Mouse (Mus musculus) left cerebral cortex, adult 2 months (tissue): Measurements from ENCODE around the gene Fam214b. TPM values are rescaled to one million over a fixed set of nuclear protein-coding genes. Genes with fewer than 3 reads are reported as not detected.

Experiments used
- DNase-seq, 2 experiments: peaks; one replicate each; pipeline ENCODE4 v3.0.0; 2021 to 2022; ENCODE audit warnings: low spot score in 2 of 2, mixed read lengths in 1 of 2; ENCODE audit errors: extremely low spot score in 1 of 2
- H3K27ac ChIP-seq: fragments of 200-600 bp; 2 replicates; pipeline ENCODE4 v1.8.1; 2022
- H3K4me3 ChIP-seq: fragments of 200-600 bp; 2 replicates; pipeline ENCODE4 v1.8.1; 2022
- CTCF ChIP-seq: fragments of 200-600 bp; IDR thresholded peaks from 2 replicates; pipeline ENCODE4 v1.8.1; 2022; ENCODE audit warnings: antibody characterized with exemption, mild to moderate bottlenecking, moderate library complexity
- intact Hi-C: fragments of 180-260 bp; cut with DNase I; formaldehyde crosslinking; loops from one replicate; pipeline ENCODE4 v1.15.1; 2025
- long read RNA-seq, 2 experiments: library from polyadenylated mRNA; stranded (forward); transcript quantifications; one replicate each; pipeline ENCODE4 v2.0.0; 2021; ENCODE audit warnings: borderline mapping rate in 2 of 2
- total RNA-seq, 2 experiments: library from RNA; stranded (reverse); gene quantifications; 2 replicates each; pipeline ENCODE4 v1.2.3; 2021

Fam214b gene
- 10 to 100 TPM; 39.0 to 39.7 TPM for total RNA-seq
- long read RNA-seq, experiment 1, transcript Fam214b-202 (9 exons, 3,107 nt), result major isoform, 11 of 35 reads
- long read RNA-seq, experiment 1, transcript Fam214b-204 (9 exons, 3,280 nt), result minor isoform, 6 of 35 reads
- long read RNA-seq, experiment 1, partial matches to known transcripts, result 6 of 35 reads
- long read RNA-seq, experiment 1, other reads (novel, unspliced or antisense), result 12 of 35 reads
- long read RNA-seq, experiment 2, transcript Fam214b-202 (9 exons, 3,107 nt), result major isoform, 6 of 33 reads
- long read RNA-seq, experiment 2, partial matches to known transcripts, result 9 of 33 reads
- long read RNA-seq, experiment 2, other reads (novel, unspliced or antisense), result 11 of 33 reads

DNA sequence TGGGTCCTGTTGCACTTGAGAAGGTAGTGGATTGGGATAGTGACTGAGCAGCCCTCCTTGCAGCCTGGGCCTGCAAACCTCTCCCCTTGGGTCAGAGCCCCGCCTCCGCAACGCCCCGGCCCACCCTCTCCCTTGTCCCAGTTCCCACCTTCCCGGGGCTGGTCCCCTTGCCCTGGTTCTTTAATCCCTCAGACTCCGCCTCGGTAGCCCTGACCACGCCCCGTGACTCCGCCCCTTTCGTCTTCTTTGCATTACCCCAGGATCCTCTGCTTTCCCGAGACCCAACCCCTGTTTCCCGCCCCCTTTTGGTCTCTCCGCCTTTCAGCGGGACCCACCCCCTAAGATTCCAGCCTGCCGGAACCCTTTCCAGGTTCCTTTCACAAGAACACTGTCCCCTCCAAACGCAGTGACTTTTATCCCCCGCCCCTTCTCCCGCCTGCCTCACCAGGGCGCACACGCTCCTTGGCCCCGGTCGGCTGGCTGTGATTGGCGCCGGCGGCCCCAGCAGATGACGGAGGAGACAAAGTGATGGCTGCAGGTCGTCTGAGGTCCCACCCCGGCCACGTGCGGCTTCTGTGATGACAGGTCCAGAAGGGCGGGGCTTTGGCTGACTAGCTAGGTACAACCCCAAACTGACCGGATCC, at the start of gene Fam214b:
Gene Fam214b, minus strand, starts transcription at position 562 of the 644 bp plus-strand sequence.
- peak within 1 kb of the TSS; percentile 82 for H3K4me3 ChIP-seq
- peak within 1 kb of the TSS; percentile 83 for H3K27ac ChIP-seq
- DNase-seq, result peak; percentile 90 to 91
- intact Hi-C loops, result loop anchor here (2.0 to 10.0 kb wide), 6 partner anchors 69 to 519 kb away; partner anchors contain the start of genes Arhgef39, Ccdc107, Creb3 and Tln1
- no peak for TF ChIP-seq CTCF

DNA sequence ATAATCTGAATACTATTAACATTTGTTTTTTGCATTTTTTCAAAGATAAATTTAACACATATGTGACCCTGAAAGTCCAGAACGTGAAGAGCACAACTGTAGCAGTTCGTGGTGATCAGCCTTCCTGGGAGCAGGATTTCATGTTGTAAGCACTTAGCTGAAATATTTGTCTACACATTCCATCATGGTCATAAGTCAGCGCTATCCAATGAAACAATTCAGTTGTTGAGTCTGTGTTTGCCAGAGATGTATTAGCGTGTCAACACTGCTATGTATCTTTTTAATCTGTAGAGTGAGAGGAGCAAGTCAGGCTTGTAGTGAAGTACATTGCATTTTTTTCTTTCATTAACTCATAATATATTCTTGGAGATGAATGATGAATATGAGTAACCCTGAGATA, 45.2 kb upstream of the Fam214b start:
- no peak overlapping the region for H3K4me3 ChIP-seq
- intact Hi-C loops, result no loop called here
- DNase-seq, result no peak
- no peak overlapping the region for H3K27ac ChIP-seq
- TF ChIP-seq CTCF, result no peak

DNA sequence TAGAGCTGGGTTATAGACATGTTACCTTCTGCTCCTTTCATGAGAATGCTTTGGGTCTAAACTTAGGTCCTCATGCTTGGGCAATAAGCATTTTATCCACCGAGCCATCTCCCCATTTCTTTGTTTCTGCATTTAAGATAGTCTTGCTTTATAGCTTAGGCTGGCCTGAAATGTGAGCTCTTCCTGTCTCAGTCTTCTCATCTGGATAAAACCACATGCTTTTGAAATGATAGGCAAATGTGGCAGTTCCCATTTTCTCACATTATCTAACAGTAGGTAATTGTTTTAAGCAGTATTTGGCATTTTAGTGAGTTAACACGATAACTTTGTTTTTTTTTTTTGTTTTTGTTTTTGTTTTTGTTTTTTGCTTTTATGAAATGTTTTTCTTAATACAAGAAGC, 43.9 kb upstream of the Fam214b start:
- Histone ChIP-seq H3K4me3 (no peak overlapping the region), H3K27ac (no peak overlapping the region)
- no peak for TF ChIP-seq CTCF
- intact Hi-C loops, result no loop called here
- DNase-seq, result no peak

DNA sequence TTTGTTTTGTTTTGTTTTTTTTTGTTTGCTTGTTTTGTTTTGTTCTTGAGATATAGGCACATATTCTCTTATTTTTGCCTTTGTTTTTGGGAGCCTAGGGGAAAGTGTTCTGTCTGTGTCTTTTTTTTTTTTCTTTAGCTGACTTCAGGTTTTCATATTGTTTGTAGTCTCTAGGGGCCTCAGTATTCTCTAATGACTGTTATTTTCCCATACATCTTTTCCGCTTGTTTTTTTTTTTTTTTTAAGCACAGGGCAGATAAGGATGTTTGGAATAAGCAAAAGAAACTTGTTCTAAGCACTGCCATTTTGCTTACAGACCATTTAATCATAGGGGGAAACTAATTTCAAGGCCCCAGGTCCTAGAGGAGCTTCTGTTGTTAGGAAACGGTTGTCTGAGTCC, 36.4 kb upstream of the Fam214b start:
- H3K27ac ChIP-seq, result no peak overlapping the region
- TF ChIP-seq CTCF, result no peak
- intact Hi-C loops, result no loop called here
- DNase-seq, result no peak
- H3K4me3 ChIP-seq, result no peak overlapping the region

DNA sequence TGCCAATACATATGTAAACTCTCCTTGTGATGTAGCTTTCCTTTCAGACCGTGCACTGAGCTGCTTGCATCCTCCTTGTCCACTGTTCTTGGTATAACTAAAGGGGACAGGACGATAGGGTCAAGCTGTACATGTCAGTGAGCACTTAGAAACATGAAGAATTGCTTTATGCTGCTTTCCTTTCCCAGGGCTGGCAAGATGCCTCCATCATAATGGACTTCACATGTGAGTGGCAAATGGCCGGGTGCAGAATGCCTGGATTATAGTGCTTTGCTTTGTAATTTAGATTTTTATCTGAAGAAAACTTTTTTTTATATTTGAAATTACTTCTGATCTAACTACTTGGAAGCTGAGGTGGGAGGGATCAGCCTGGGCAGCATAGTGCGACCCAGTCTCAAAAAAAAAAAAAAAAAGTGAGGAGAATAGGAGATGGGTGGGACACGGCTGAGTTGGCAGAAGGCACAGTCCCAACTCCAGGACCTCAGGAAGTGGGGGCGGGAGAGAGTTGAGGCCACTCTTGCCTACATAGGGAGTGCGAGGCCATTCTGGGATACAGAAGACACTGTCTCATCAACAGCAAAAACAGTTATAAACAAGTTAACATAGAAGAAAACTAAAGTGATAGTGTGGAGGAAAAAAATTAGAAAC, 32.2 kb upstream of the Fam214b start:
- no peak overlapping the region for H3K27ac ChIP-seq
- H3K4me3 ChIP-seq, result no peak overlapping the region
- no peak for DNase-seq
- no peak for TF ChIP-seq CTCF
- intact Hi-C loops, result no loop called here

DNA sequence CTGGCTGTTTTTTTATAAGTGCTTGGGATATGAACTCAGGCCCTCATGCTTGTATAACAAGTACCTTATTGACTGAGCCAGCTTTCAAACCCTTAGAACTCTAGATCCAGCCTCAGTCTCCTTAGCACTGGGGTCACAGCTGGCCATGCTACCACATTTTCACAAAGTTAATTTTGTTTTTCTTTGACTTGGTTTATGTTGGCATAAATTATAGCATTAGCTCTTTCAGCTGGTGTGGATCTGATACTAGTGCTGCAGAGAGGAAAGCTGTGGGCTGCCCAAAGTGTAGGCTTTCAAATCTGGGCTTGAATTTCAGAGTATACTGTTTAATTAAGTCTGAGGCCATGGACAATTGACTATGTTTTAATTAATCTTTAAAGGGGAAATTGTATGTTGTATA, 28.9 kb upstream of the Fam214b start:
- TF ChIP-seq CTCF, result no peak
- Histone ChIP-seq H3K4me3 (no peak overlapping the region), H3K27ac (no peak overlapping the region)
- no peak for DNase-seq
- intact Hi-C loops, result no loop called here

DNA sequence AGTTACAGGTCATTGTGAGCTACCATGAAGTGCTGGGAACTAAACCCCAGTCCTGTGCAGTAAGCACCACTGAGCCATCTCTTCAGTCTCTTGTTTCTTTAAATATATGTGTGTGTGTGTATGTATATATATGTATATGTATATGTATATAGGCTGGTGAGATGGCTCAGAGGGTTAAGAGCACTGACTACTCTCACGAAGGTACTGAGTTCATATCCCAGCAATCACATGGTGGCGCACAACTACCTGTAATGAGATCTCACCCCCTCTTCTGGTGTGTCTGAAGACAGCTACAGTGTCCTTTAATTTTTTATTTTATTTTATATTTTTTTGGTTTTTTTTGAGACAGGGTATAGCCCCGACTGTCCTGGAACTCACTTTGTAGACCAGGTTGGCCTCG, 19.5 kb upstream of the Fam214b start:
- no peak for TF ChIP-seq CTCF
- intact Hi-C loops, result no loop called here
- no peak for DNase-seq
- Histone ChIP-seq H3K27ac (no peak overlapping the region), H3K4me3 (no peak overlapping the region)

DNA sequence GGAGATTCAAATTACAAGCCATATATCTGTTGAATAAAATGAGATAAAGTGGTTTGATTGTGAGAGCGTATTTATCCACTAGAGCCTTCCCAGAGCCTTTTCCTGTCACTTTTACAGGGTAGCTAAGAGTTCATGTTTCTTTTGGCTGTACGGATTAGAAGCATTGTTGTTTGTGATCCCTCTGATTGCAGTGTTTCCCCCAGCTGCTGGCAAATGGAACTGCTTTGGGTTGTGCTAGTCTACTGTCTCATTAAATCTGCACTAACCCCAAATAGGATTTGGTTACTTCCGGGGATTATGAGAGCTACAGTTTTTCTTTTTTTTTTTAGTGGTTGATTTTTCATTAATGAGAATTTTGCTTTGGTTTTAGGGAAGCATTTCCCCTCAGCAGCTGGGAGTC, 14.3 kb upstream of the Fam214b start:
- Histone ChIP-seq H3K4me3 (no peak overlapping the region), H3K27ac (no peak overlapping the region)
- TF ChIP-seq CTCF, result no peak; the same call in none of the 2 replicates
- intact Hi-C loops, result no loop called here
- DNase-seq, result no peak

DNA sequence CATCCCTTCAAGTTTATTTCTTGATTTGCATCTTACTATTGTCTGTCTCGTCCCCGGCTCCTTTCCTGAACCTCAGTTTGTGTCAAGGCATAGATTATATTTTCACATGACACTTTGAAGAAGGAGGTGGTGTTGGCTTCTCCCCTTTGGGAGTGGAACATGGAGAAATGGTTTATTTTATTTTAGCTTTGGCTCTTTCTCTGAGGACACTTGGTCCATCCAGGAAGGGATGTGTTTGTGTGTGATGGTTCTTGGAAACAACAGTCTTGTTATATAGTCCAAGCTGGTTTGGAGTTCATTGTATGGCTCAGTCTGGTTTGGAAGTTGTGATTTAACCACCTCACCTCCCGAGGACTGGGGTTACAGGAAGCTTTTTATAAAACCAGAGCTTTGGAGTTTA, 13.7 kb upstream of the Fam214b start:
- no peak for DNase-seq
- no peak for TF ChIP-seq CTCF
- intact Hi-C loops, result no loop called here
- H3K27ac ChIP-seq, result no peak overlapping the region
- peak overlapping the region; percentile 72 for H3K4me3 ChIP-seq

DNA sequence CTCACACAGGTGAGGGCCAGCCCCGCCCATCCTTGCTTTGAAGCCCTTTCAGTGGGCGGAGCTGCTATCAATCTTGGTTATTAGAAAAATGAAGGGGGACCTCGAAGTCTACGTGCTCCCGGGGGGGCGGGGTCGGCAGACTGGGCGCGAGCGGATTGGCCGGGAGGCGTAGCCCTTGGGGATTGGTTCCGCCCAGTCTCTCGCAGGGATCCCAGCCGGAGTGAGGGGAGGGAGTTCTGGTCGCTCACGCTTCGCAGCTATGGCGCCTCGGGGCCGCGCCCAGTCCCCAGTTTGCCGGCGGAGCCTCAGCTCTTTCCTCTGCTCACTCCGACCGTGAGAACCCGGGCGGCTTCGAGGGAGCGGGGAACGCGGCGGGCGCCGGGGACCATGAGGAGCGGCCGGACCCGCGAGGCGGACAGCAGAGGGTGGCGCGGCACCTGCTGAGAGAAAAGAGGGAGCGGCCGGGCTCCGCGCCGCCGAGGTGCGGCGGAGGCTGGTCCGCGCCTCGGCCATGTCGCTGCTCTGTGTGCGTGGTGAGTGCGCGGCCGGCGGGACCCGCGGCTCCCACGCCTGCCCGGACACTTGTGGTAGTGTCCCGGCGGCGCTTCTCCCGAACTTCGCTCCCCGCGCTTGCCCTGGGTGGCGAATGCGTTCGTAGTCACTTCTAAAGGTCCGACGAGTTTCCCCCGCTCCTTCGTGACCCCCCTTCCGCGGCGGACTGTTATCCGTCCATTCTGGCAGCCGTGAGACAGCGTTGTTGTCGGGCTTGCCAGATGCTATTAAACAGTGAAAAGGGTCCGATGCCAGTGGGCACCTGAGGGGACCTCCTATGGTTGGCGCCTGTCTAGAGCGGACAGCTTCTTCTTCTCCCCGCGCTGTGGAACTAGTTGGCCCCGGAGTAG, 13.0 kb upstream of the Fam214b start, which contains the start of gene Unc13b:
Gene Unc13b, plus strand, starts transcription at position 201 of the 902 bp plus-strand sequence.
- H3K27ac ChIP-seq, result peak within 1 kb of the TSS; percentile 47
- TF ChIP-seq CTCF, result no peak
- intact Hi-C loops, result no loop called here
- H3K4me3 ChIP-seq, result peak within 1 kb of the TSS; percentile 72
- peak; percentile 84 to 90 for DNase-seq

DNA sequence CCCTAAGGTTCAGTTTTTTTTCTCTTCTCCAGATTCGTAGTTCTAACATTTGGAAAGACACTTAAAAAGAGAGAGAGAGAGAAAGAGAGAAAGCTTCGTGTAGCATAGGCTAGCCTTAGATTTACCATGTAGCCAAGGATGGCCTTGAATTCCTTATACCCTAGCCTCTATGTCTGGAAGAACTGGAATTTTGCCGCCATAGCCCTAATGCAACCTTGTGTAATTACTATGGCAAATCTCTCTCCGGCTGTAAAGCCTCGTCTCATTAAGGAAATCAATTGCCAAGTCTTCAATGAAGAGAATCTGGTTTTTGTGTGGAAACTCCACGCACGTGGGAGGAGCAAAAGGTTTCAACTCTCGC, 12.4 kb upstream of the Fam214b start:
- Histone ChIP-seq H3K4me3 (peak overlapping the region; percentile 72), H3K27ac (no peak overlapping the region)
- intact Hi-C loops, result no loop called here
- TF ChIP-seq CTCF, result no peak
- DNase-seq, result no peak
